Mouse (Mus musculus) hindbrain, embryonic 16.5 days (tissue): ENCODE measurements at regions not wholly inside any gene's neighbourhood (a gene's known extent, or its start where the extent isn't known, plus 50 kb on each side); places are given as distances from the start of the nearest gene placed in this dataset.

Experiments
- ATAC-seq: fragments of 200-750 bp; cut with Nextera tagmentation; 2 replicates; pipeline ENCODE4 v1.8.0; 2017; ENCODE audit warnings: moderate TSS enrichment, moderate library complexity
- H3K27ac ChIP-seq: fragments of 300-500 bp; sonication (generic); 2 replicates; pipeline ENCODE4 v1.5.1; 2014; ENCODE audit warnings: low read depth, mild to moderate bottlenecking, control low read depth, low read length, moderate library complexity
- H3K27me3 ChIP-seq: fragments of 300-500 bp; sonication (generic); replicated peaks from 2 replicates; pipeline ENCODE4 v1.6.1; 2014; ENCODE audit warnings: low read length; ENCODE audit not compliant: control insufficient read depth, insufficient read depth
- H3K36me3 ChIP-seq: fragments of 300-500 bp; sonication (generic); 2 replicates; pipeline ENCODE4 v1.6.1; 2014; ENCODE audit warnings: mild to moderate bottlenecking, low read length, moderate library complexity, mixed read lengths; ENCODE audit not compliant: control insufficient read depth, insufficient read depth
- H3K4me1 ChIP-seq: fragments of 300-500 bp; sonication (generic); 2 replicates; pipeline ENCODE4 v1.6.1; 2014; ENCODE audit warnings: low read depth, low read length; ENCODE audit not compliant: control insufficient read depth, insufficient read depth
- H3K4me2 ChIP-seq: fragments of 300-500 bp; sonication (generic); 2 replicates; pipeline ENCODE4 v1.6.1; 2014; ENCODE audit warnings: mild to moderate bottlenecking, low read length, control low read depth, moderate library complexity
- H3K4me3 ChIP-seq: fragments of 300-500 bp; sonication (generic); 2 replicates; pipeline ENCODE4 v1.5.1; 2014; ENCODE audit warnings: mild to moderate bottlenecking, low read length, control low read depth, moderate library complexity
- H3K9ac ChIP-seq: fragments of 300-500 bp; sonication (generic); 2 replicates; pipeline ENCODE4 v1.6.1; 2014; ENCODE audit warnings: low read depth, mild to moderate bottlenecking, control low read depth, low read length, moderate library complexity
- H3K9me3 ChIP-seq: fragments of 300-500 bp; sonication (generic); 2 replicates; pipeline ENCODE4 v1.6.1; 2014; ENCODE audit warnings: mild to moderate bottlenecking, low read length, moderate library complexity; ENCODE audit not compliant: control insufficient read depth
- WGBS: fragments of 180-500 bp; shearing (Covaris S2); extraction: QIAGEN DNeasy Blood & Tissue Kit; methylation state at CpG from one replicate; pipeline ENCODE4 v1.1.7; 2014; 5-methylcytosine and 5-hydroxymethylcytosine counted together

DNA sequence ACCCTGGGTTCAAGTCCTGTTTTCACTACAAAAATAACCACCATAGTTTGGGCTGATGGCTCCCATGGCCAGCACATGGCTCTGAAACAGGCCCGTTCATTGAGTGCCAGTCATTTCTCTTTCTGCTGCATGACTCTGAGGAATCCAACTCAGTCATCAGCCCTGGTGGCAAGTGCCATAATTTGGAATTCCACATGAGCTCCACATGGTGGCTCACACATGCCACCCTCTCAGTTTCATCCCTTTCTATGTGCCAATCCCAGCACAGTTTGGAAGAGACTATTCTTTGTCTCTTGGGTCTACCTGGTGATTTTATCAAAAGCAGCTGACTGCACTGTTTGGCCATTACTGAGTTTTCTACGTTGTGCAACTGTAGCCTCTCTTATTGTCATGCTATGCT lies 100.3 kb upstream of the 4933402D24Rik start:
- Histone ChIP-seq H3K4me3 (no peak overlapping the region), H3K9ac (no peak overlapping the region), H3K27ac (no peak overlapping the region), H3K4me1 (no peaks in the 10 kb centered on the region), H3K9me3 (no peaks in the 10 kb centered on the region), H3K4me2 (no peak overlapping the region), H3K36me3 (no peaks in the 10 kb centered on the region), H3K27me3 (no peaks in the 10 kb centered on the region)
- ATAC-seq, result no peak
- WGBS, result 75% methylated on average over 2 of the region's 2 CpGs

DNA sequence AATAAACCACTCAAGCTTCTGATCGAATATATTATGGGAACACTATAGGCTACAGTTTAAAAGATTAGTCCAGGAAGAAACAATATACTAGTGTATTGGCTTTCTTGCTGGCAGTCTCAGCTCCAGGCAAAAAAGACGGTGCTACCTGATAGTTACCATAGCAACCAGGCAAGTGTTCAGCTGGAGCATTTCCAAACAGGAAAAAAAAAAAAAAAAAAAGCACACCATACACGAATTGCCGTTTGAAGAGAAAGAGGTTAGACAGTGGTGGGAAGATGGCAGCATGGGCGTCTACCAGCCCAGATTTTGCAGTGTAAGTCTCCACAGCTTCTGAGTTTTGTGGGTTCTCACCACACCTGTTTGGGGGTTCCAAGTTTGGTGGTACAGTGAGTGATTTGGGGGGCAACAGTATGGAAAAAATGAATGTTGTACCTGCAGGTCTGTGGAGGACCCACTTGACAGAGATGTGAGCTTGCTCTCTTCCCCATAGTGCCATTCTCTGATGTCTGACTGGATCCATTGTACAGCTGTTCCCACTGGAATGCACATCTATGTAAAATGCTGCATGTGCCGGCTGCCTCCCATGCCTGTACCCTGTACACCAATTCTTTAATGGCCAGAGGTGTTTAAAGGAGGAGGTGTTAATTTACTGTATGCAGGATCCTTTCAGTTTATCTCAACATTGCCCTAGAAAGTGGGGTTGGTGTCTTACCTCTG lies 89.0 kb upstream of the 4933402D24Rik start:
- Histone ChIP-seq H3K4me2 (no peak overlapping the region), H3K36me3 (no peaks in the 10 kb centered on the region)
- WGBS, result 32% methylated on average over 6 of the region's 6 CpGs

DNA sequence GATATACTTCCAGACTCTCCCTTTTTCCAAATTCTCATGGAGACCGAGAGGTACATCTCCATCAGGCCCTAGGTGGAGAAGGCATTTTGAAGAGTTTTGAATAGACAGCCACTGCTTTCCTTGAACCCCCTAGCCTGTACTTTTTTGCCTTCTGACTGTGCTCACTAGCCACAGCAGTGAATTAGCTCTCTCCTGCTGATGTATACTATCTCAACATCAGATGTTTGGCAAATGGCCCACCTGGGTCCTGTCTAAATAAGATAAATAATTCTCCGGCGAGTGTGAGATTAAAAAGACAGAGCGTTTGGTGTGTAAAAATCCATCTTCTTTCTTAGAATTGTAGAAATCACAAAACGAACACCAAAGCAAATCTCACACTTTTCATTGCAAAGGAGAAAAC lies 88.4 kb upstream of the 4933402D24Rik start:
- Histone ChIP-seq H3K27me3 (no peaks in the 10 kb centered on the region), H3K4me3 (no peak overlapping the region), H3K4me2 (no peak overlapping the region), H3K9ac (no peak overlapping the region), H3K9me3 (no peaks in the 10 kb centered on the region), H3K27ac (peak overlapping the region; percentile 74), H3K36me3 (no peaks in the 10 kb centered on the region), H3K4me1 (peaks cover 9% of the 10 kb centered on the region)
- ATAC-seq, result 0 out of 2 replicates have a peak, but pooled peaks have one; percentile 37
- 43% methylated on average over 5 of the region's 5 CpGs for whole genome bisulfite sequencing

More for the DNA sequence above, 89.0 kb upstream of the 4933402D24Rik start:
- Histone ChIP-seq H3K27ac (peak overlapping the region; percentile 74), H3K4me1 (peaks cover 9% of the 10 kb centered on the region), H3K9ac (no peak overlapping the region), H3K4me3 (no peak overlapping the region), H3K9me3 (no peaks in the 10 kb centered on the region), H3K27me3 (no peaks in the 10 kb centered on the region)
- ATAC-seq, result peak; percentile 79

DNA sequence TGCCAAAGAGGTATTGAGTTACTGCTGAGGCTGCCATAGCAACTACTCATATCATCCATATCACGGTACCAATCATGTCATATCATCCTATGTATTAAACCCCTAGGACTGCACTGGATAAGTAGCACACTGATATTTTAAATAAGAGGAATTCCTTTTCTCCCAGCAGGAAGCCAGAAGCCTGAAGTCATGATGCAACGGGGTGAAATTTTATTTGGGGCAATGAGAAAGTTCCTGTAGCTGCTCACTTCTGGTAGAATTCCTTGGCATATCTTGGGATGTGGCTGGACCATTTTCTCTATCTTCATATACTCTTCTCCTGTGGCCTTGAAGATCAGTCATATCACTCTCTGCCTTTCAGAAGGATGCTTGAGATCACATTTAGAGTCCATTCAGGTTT lies 87.3 kb upstream of the 4933402D24Rik start:
- no peak overlapping the region for H3K4me3 ChIP-seq
- H3K4me2 ChIP-seq, result no peak overlapping the region
- peaks cover 12% of the 10 kb centered on the region for H3K4me1 ChIP-seq
- H3K9ac ChIP-seq, result no peak overlapping the region
- H3K27ac ChIP-seq, result no peak overlapping the region
- no peaks in the 10 kb centered on the region for H3K27me3 ChIP-seq
- ATAC-seq, result no peak
- H3K9me3 ChIP-seq, result no peaks in the 10 kb centered on the region
- no peaks in the 10 kb centered on the region for H3K36me3 ChIP-seq
- WGBS, result 83% methylated on average over 2 of the region's 2 CpGs

DNA sequence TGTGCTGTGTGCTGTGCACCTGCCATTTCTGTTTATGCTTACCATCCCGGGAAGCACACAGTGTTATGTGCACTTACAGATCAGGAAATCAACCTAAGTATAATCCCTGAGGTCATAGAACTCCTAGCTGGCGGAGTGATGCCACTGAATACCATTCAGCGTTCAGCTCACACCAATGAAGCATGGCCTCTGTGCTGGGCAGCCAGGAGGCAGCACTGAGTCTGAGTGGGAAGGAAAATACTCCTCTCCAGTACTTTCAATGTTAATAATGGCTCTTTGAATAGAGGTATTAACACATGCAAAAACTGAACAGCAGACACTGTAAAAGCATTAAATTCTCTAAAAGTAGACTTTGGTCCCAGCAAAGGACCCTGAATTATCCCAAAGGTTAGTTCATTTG lies 85.7 kb upstream of the 4933402D24Rik start:
- H3K4me3 ChIP-seq, result no peak overlapping the region
- peaks cover 12% of the 10 kb centered on the region for H3K4me1 ChIP-seq
- no peaks in the 10 kb centered on the region for H3K9me3 ChIP-seq
- H3K27me3 ChIP-seq, result no peaks in the 10 kb centered on the region
- no peaks in the 10 kb centered on the region for H3K36me3 ChIP-seq
- WGBS, result 66% methylated on average over 3 of the region's 3 CpGs
- H3K27ac ChIP-seq, result no peak overlapping the region
- H3K9ac ChIP-seq, result no peak overlapping the region
- ATAC-seq, result no peak
- no peak overlapping the region for H3K4me2 ChIP-seq

DNA sequence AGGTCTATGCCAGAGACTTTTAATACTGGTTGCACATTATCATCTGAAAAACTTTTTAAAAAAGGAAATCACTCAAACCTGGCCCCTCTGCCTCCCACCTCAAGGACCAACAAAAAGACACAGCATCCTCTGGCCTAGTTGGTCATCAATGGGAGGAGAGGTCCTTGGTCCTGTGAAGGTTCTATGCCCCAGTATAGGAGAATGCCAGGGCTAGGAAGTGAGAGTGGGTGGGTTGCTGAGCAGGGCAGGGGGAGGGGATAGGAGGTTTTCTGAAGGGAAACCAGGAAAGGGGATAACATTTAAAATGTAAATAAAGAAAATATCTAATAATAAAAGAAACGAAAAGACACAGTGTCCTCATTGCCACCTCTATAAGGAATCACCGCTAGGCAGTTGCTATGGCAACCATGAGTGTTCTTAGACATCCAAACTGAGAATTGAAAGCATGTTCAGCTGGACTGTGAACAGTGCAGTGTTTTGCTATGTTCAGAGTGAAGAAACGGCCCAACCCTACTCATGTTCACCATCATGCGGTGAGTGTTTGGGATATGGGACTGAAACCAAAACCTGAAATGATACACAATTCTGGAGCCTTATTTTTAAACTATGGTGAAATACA lies 82.5 kb upstream of the 4933402D24Rik start:
- H3K4me2 ChIP-seq, result no peak overlapping the region
- WGBS, result 36% methylated on average over 4 of the region's 4 CpGs
- no peak overlapping the region for H3K4me3 ChIP-seq
- no peak overlapping the region for H3K9ac ChIP-seq
- no peak overlapping the region for H3K27ac ChIP-seq
- H3K9me3 ChIP-seq, result no peaks in the 10 kb centered on the region
- no peaks in the 10 kb centered on the region for H3K27me3 ChIP-seq
- peak; percentile 89 for ATAC-seq
- no peaks in the 10 kb centered on the region for H3K36me3 ChIP-seq
- H3K4me1 ChIP-seq, result peaks cover 3% of the 10 kb centered on the region

DNA sequence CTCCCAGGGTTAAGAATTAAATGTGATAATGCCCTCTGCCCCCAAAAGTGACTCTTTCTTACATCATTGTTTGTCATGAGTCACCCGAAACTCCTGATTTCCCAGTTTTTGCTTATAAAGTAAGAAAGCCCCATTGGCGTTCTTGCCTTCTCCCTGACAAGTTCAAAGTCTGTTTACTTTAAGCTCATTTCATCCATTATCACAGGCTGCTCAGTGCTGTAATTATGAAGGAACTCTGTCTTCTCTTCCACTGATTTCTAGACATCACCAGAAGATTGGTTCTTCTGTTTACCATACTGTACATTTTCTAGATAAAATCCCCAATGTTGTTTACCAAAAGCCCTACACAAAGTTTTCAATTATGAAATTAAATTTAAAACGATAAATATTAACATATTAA lies 81.2 kb upstream of the 4933402D24Rik start:
- Histone ChIP-seq H3K9ac (no peak overlapping the region), H3K4me3 (no peak overlapping the region), H3K36me3 (no peaks in the 10 kb centered on the region), H3K4me2 (no peak overlapping the region), H3K27ac (no peak overlapping the region), H3K9me3 (no peaks in the 10 kb centered on the region), H3K27me3 (no peaks in the 10 kb centered on the region), H3K4me1 (peaks cover 3% of the 10 kb centered on the region)
- WGBS, result 92% methylated on average over 3 of the region's 3 CpGs
- ATAC-seq, result no peak

DNA sequence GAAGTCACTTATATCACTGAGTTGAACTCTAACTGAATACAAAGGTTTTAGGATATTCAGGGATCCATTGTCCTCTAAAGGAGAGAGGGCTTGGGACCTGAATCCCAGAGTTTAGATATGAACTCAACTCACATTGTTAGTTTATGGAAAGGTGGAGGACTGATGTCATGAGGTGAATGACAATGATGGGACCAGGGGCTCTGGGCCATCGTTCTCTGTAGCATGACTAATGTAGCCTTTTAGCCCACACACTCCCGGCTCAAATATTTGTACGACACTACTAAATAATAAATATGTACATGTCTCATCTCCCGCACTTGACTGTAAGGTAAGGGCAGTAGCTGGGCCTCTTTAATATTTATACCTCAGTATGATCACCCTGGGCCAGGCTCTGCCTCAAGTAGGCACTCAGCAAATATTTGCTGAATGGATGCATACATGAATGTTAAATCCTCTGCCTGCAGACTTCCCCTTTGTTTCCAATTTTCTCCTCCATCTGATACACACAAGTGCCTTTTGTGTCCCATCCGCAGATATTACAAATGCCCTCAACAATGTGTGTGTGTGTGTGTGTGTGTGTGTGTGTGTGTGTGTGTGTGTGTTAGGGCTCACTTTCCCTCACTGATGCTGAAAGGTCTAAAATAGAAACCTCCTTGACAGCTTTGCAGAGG lies 59.2 kb upstream of the 4933402D24Rik start:
- no peak overlapping the region for H3K27ac ChIP-seq

DNA sequence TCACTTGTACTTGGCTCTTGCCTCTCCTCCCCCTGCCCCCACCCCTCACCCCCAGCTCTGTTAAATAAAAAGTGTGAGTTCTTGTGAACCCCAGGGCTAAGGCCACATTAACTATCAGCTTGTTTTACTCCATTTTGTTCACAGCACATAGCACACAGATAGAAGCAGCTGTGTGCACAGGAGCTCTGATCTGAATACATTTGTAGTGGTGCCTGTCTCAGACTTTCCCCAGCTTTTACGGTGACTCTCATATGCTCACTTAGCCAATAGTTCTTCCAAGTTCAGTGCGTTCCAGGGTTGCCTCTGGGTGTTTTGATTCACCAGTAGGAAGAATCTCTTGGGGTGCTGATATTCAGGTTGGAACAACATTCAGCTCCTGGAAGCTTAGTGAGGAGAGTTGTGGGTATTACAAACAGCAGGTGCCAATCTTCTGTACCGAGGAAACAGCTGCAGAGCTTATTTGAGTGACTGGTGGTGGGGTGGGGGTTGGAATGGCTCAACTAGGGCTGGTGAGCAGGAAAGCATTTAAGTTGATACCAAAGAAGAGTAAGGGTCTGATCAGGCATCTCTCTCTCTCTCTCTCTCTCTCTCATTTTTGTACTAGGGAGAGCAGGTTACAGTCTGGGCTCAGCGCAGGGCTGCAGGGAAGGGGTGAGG lies 51.7 kb upstream of the 4933402D24Rik start:
- Histone ChIP-seq H3K27ac (peak overlapping the region; percentile 64), H3K27me3 (no peaks in the 10 kb centered on the region), H3K4me1 (peaks cover 15% of the 10 kb centered on the region), H3K9me3 (no peaks in the 10 kb centered on the region), H3K9ac (no peak overlapping the region; the same call in 1 of the 2 replicates), H3K36me3 (no peaks in the 10 kb centered on the region), H3K4me3 (no peak overlapping the region), H3K4me2 (no peak overlapping the region)
- ATAC-seq, result peak; percentile 30; the same call in 1 of the 2 replicates
- 39% methylated on average over 4 of the region's 4 CpGs for WGBS

More for the DNA sequence above, 59.2 kb upstream of the 4933402D24Rik start:
- H3K4me3 ChIP-seq, result no peak overlapping the region
- 0 out of 2 replicates have a peak, but pooled peaks have one; percentile 56 for ATAC-seq
- H3K9me3 ChIP-seq, result no peaks in the 10 kb centered on the region
- H3K27me3 ChIP-seq, result no peaks in the 10 kb centered on the region
- 19% methylated on average over 5 of the region's 5 CpGs for WGBS
- no peaks in the 10 kb centered on the region for H3K36me3 ChIP-seq
- H3K4me1 ChIP-seq, result no peaks in the 10 kb centered on the region
- H3K9ac ChIP-seq, result no peak overlapping the region
- no peak overlapping the region for H3K4me2 ChIP-seq
